Mouse (Mus musculus) 3T3-L1 (cell line): ENCODE data around the gene Fam13c.

Experiments used
- DNase-seq: peaks from one replicate; pipeline ENCODE4 v3.0.0-alpha.2; 2015; ENCODE audit warnings: low read depth, low spot score

The Fam13c gene

DNA sequence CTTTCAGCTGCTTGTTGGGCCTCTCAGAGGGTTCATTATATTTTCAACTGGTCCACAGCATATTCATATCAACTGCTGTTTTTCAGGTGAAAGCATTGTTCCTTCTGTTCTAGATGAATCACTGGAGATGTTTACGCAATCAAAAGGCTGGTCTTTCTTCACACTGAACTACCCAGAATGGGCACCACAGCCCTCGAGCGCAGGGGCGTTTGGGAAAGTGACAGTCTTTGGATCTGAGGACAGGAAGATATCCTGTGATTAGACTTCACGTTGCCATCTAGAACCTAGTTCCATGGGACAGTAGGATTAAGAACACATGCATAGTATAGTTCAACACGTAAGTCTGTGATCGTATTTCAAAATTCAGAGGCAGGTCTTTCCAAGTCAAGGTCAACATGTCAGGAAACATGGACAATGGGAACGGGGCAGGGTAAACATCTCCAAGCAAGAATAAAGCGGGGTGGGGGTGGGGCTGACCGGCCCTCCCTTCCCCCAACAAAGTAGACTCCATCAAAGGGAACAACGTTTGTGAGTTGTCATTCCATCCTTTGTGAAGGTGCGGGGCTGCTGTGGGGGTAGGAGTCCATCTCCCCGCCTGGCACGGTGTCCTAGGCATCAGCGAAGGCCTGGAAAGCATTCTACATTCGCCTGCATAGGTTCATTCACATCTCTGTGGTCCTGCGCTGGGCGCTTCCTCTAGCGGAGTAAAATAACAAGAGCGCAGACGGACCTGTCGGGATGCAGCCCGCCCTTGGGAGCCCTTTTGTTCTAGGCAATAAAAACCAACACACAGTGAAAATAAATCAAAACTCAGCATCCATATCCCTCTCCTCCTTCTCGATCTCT lies at the start of gene Fam13c:
Fam13c (plus strand) TSS at position 806 of the 846 bp plus-strand sequence.
- DNase-seq = peak; percentile 14

DNA sequence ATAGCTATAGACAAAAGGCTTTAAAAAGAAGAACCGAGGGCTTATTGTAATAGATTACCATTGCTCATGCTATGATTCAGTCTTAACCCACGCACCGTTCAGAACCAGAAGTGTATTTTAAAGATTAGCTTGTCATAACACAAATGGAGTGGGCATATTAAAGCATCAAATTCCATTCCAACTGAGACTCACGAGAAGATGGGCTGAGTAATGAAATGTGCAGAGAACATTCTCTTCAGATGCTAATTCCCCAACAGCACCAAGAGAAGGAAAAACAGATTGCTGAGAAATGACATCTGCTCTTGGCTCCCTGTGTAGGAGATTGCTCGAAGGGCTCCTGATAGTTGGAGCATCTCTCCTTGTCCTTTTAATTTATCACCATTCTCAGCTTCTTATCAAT lies 44.4 kb upstream of the Fam13c start:
- DNase-seq = no peak

DNA sequence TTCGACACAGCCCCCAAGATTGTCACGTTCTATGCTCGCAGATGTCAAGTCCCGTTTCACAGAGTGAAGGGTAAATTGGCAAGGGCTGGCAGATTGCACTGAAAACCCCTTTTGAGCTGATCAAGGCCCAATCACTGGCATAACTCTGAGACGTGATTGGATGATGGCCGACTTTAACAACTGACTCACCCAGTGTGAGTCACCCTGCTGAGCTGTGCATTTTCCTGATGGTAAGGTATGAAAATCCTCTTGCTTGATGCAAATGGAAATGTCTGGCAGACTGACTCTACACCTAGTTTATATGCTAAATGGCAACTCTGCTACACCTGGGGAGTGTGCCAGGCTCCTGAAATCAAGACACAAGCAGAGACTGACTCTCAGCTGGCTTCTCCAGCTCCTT lies 42.1 kb upstream of the Fam13c start:
- peak; percentile 71 for DNase-seq

DNA sequence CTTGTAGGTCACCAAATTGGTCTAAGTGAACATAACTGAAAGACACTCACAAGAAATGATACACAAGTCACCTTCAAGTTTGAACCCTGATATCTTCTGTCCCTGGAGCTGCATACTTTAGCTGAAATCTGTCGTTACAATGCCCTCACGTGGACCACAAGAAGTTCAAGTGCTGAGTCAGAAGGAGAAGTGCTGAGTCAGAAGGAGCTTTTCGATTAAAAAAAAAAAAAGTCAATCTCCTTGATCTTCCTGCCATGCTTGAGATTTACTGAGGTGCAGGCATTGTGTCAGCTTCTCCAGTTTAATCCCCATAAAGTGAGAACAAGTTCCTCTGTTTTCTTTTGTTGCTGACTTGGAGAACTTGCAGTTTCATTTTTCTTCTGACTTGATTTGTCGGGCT lies 38.3 kb upstream of the Fam13c start:
- DNase-seq = peak; percentile 64

DNA sequence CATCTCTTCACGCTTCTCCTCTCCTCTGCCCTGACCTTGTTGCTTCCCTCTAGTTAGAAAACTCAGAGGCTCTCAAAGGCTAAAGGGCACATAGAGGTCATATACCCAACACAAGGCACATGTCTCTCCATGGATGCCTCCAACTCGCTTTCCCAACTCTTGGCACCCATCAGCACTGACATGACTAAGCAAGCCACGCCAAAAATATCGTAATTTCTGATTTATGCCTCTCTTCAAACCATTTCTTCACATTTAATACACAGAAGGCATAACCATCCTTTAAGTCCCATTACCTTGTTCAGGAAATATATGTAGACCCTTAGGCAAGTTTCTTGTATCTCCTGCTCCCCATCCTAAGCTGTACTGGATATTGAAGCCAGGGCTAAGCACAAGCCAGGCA lies 37.6 kb upstream of the Fam13c start:
- DNase-seq = peak; percentile 45

DNA sequence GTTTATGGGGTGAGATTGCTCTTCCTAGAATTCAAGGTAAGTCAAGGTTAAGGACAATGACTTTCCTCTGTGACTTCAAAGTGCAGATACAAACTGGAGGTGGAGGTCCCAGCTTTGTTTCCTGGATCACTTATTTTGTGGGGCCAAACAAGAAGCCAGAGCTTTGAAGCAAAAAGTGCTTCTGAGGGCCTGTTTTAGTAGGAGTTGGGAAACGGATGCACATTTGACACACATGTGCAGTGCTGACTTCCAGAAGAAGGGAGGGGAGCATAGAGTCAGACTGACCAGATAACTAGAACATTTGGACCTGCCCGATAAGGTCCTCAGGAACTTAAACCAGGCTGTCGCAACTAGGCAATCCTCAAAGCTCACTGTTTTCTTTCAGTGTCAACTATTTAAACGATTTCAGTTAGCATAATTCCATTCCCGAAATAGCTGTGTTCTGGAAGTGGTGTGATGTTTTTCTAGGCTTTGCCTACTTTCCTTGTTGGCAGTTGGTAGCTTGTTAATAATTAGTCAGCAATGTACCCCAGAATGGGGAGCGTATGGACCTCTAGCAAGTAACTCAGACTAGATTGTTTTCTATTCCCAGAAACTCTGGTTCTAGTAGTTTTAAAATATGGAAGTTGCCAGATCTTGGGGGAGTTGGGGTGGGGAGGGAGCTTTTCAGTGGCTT lies 22.3 kb upstream of the Fam13c start:
- DNase-seq = no peak

DNA sequence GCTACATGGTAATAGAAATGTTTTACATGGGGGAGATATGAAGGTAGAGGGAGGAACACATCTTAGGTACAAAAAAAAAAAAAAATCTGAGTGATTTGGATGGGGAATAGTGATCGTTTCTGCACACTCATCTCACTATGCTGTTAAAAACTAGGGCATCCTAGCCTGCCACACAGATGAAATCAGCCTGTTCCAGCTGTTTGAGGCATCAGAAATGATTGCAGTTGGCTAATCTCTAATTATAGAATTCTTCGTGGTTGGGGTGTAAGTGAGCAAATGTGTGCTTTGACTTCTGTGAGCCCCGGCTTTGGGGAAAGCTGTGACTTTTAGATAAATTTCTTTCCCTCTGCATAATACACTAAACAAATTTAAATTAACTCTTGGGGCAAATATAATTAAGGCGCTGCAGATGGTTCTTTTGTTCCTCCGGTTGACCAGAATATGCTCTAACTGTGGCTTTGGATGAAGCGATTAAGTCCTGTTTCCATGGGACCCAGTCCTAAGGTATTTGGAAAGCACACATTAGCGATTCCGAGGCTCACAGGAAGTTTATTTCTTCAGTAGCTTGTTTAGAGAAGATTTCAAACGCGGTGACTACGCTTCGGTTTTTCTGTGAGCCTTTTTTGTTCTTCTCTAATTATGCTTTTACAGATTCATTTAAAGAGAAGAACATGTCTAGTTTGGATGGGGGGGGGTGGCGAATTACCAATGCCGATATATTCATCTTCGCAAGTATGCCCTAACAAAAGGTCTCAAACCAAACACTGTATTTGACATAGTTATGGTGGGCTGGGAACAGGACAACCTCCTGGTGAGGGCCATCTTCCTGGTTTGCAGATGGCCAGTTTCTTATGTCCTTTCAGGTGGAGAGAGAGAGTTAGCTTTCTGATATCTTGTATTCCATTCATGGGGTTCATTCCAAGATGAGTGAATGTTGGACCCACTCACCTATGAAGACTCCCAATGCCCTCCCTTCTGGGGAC lies 20.7 kb upstream of the Fam13c start:
- no peak for DNase-seq

DNA sequence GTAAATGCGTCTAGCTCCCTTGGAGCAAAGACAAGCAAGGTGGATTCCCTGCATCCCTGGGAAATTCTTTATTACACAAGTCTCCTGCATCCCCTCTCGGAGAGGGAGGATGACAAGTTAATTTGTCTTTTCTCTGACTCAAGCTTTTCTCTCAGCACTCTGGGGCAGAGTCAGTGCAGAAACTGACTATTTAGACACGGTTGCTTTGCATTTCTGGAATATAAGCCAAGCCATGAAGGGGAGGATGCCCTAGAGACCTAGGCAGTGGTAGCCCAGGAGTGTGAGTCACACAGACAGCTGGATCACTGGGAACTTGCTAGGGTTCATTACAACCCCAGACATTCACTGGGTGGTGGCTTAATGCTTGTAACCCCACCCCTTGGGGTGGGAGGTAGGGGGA lies 13.9 kb upstream of the Fam13c start:
- peak; percentile 98 for DNase-seq

DNA sequence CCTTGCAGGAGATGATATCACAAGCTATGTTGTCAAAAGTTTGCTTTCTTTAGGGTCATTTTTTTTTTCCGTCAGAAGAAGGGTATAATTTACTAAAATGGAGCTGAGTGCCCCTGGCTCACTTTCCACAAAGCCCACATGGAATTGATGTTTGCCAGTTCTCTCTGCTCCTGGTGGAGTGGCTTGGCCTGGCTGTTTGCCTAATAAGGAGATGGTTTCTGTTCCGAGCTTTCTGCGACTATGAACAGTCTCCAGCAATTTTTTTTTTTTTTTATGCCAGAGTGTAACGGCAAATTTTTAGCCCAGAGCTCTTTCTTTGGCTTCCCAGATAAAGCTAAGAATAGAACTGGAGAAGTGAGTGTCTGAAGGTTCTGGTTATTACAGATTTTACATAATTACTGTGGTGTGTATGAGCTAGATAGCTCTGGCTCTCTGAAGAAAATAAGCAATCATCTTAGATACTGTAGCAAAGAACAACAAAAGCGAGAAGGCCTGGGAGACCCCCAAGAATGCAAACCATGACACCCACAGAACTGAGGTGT lies 12.1 kb upstream of the Fam13c start:
- peak; percentile 79 for DNase-seq

DNA sequence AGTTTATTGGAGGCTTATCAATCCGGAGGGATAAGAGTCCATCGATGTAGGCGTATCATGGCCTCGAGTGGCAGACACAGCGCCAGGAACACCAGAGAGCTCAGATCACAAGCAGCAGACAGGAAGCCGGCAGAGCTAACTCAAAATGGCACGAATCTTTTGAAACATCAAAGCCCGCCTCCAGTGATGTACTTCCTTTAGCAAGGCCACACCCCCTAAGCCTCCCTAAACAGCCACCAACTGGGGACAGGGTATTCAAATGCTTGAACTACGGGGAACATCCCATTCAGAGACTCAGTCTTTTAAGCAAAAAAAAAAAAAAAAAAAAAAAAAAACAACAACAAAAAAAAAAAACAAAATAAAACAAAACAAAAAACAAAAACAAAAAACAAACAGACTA lies 10.9 kb upstream of the Fam13c start:
- no peak for DNase-seq

DNA sequence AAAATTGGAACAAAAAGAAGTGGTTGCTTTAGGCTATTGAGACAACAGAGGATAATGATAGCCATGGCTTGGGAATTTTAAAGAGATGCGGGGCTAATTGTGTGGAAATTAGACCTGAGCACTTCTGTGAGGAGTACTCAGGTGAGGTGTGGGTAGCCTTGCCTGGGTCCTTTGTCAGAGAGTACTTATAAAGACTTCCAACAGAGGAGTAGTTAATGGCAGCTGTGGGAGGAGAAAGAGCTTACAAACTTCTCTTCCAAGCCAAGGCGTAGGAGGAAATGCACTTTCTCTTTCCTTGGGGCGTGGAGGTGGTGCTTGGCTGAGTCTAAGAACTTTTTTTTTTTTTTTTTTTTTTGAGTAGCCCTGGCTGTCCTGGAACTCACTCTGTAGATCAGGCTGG lies 6.9 kb upstream of the Fam13c start:
- DNase-seq = no peak

DNA sequence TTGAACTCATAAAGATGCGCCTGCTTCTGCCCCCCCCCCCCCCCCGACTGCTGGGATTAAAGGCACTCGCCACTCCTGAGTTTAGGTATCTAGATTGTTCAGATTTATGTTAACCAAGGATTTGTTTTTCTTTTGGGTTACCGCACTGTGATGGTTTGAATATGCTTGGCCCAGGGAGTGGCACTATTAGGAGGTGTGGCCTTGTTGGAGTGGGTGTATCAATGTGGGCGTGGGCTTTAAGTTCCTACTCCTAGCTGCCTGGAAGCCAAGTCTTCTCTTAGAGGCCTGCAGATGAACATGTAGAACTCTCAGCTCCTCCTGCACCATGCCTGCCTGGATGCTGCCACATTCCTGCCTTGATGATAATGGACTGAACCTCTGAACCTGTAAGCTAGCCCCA lies 6.5 kb upstream of the Fam13c start:
- peak; percentile 7 for DNase-seq

DNA sequence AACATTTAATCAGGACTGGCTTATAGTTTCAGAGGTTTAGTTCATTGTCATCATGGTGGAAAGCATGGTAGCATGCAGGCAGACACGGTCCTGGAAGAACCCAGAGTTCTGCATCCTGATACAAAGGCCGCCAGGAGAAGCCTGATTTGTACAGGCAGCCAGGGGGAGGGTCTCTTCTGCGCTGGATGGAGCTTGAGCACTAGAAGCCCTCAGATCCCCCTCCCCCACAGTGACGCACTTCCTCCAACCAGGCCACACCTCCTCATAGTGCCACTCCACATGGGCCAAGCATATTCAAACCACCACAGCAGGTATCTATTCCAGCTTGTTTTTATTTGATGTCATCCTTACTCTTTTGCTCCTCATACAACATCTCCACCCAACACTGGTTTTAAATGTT lies 3.6 kb upstream of the Fam13c start:
- no peak for DNase-seq

DNA sequence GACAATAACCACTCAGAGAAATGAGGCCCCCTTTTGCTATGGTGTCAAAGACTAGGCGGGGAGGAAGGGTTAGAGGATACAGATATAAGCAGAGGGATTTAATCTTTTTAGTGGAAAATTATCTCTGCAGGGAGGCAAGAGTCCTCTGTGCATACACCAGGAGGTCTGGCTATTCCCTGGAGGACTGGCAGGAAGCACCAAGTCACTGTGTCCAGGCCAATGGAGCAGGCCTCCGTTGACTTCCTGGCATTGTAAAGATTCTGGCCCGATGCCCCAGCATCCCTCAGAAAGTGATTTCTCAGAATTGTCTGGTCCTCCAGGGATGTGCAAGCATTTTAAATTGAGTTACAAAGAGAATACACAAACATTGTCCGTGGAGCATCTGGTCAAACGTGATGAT lies 3.0 kb upstream of the Fam13c start:
- peak; percentile 25 for DNase-seq

DNA sequence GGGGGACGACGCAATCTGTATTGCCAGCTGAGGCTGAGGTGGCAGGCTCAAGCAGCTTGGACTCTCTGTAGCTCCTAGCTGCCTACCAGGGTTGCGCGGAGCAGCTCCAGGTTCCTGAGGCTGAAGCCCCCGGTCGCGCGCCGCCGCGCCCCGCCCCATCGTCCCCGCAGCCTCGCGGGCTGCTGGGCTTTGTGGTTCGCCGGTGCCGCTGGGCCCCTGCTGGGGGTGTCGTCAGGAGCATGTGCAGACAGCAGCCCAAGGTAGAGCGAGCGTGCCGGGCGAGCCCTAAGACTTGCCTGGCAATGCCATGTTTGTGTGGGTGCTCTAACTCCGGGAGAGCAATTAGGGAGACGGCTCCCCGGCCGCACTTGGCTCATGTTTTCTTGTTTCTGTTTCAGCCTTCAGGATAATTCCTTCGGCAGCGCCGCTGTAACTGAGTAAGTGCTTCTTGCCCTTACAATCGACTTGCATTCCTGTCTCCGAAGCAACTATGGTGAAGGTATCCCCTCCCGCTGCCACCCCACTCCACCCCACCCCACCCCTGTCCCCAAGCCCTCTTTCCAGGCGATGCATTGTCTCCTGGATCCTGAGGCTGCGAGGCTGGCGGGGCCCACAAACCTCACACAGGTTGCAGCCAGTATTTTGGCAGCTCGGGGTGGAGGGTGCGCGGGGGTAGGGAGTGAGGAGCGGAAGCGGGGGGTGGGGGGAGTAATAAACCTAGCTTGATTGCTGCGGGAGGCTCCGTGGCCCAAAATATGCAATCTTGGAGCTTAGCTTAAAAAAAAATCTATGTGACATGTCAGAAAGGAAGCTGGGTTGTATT lies 569 bp downstream of the Fam13c start:
- peak; percentile 58 for DNase-seq

DNA sequence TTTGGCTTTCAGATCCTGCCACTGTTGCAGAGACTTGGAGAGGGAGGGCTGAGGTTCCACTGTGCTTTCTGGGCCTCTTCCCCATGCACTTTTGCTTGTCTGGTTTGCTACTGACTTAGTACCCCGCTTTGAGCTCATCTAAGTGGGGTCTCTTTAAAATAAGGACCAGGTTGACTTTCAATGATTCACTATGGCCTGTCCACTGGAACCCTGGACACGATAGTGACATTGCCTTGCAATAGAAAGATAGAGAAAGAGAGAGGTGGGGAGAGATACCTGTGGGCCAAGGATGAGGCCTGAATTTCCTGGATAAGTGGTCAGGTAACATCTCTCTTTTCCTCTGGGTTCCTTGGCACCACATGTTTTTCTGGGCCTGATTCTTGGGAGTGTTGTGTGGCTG lies 1.9 kb downstream of the Fam13c start:
- DNase-seq = peak; percentile 4

DNA sequence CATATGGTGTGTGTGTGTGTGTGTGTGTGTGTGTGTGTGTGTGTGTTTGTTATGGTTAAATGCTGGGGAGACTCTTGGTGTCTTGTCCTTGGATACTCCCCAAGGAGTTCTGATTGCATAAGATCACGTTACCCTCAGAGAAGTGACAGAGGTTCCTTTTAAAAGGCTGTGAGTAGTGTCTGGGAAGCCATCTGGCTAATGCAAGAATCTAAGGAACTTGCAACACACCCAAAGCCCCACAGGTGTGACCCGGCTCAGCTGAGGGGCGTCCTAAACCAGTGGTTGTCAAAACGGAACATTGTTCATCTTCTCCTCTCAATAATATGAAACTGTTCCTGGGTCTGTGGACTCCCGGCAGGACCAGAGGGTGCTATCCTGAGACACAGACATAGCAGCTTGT lies 2.3 kb downstream of the Fam13c start:
- no peak for DNase-seq

DNA sequence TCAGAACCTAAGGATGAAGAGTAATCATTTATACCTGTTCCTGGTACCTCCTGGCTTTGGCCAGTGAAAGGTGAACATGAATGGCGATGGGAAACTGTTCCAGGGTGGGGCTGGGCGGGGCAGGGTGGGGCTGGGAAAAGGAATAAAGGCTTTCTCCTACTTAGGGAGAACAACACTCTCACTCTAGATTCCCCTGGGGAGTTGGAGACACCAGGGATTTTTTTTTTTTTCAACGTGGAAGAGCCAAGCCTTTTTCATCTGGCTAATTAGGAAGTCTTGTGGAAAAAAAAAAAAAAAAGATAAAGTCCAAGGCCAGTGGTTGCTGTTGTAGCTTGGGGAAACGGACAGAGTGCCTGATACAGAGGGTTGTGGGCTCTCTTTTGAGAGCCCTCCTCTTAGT lies 7.5 kb downstream of the Fam13c start:
- no peak for DNase-seq

DNA sequence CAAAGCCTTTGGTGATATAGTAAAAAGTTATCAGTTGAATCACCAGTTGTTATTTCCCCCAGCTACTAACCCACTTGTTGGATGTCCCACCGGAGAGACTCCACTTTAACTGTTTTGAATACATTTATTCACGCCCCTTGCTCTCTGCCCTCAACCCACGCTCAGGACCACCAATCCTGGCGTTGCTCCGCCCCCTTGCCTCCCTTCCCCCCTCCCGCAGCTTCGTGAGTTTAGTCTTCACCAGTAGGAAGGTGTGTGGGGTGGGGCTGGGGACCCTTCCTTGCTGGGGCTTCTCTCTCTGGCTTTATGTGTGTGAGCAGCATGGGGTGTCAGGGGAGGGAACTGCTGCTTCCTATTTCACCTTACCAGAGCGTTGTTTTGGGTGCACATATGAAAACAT lies 8.9 kb downstream of the Fam13c start:
- DNase-seq = no peak

DNA sequence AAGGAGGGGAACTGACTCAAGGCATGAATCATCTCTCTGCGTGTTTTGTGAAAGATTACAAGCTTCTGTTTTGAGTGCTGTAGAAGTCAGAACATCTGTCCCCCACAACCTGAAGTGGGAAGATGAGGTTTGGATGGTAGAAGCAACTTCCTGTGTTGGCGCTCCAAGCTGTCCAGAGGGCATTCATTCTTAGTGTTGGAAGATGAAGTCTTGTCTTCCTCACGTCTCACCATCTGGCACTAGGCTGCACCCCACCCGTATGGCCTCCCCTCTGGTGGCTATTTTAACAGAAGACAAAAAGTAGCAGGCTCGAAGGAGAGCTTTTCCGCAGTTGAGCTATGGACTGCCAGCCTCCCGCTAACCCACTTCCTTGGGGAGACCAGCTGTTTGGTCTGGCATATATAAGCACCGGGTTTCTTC lies 15.6 kb downstream of the Fam13c start:
- DNase-seq = no peak
